Mouse (Mus musculus): Measurements from ENCODE around the gene Rnf157.

GRCm38 (mm10) chr11:116329314-116330210 is 83.3 kb downstream of the Rnf157 start:
- TF ChIP-seq POLR2A (IDR thresholded peaks at IDR 0.05; ENCODE audit: control insufficient read depth, low read depth, low read length), result no peak
- no peak for TF ChIP-seq CTCF (IDR thresholded peaks at IDR 0.05; ENCODE audit: control insufficient read depth, insufficient read depth, insufficient replicate concordance, low read depth, low read length)
